Mouse (Mus musculus): ENCODE data around the gene Mlx. TPM values are rescaled to one million over a fixed set of nuclear protein-coding genes. Genes with fewer than 3 reads are reported as not detected.

The Mlx gene
- total and polyA plus RNA-seq, 3 experiments, result 13.0 to 45.9 (median 40.5) TPM

DNA sequence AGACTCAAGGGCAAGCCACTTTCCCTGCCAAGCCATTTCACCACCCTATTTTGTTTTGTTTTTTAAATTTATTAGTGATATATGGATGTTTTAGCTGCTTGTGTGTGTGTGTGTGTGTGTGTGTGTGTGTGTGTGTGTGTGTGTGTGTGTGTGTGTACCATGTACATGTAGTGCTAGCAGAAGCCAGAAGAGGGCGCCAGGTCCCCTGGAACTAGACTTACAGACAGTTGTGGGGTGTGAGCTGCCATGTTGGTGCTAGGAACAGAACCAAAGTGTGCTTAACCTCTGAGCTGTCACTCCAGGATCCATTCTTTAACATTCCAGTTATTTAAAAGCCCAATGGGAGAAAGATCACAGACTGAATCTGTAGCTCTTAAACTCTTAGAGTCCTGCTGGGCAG lies 40.0 kb downstream of the Mlx start:
- ATAC-seq (ENCODE audit: extremely low read depth, insufficient number of reproducible peaks, low FRiP score, poor library complexity, severe bottlenecking) (no peak), DNase-seq (ENCODE audit: low spot score) (no peak)
- H3K27me3 ChIP-seq (ENCODE audit: insufficient read depth, low read length), result peaks cover 8% of the 10 kb centered on the region; the same call in 1 of the 2 replicates
- peaks cover 48% of the 10 kb centered on the region for H3K36me3 ChIP-seq (replicated peaks)
- H3K4me3 ChIP-seq (ENCODE audit: low read depth, low read length), result no peak overlapping the region
- no peak for TF ChIP-seq GATA1 (IDR thresholded peaks at IDR 0.05; ENCODE audit: borderline replicate concordance, low read length)
- no peak for TF ChIP-seq POLR2AphosphoS5 (IDR thresholded peaks at IDR 0.05; ENCODE audit: insufficient replicate concordance, low read depth, low read length)
- no peak for TF ChIP-seq TAL1 (conservative IDR thresholded peaks at IDR 0.05; ENCODE audit: low read depth, low read length)
- TF ChIP-seq CTCF (IDR thresholded peaks at IDR 0.05; ENCODE audit: low read depth, low read length), result no peak
- TF ChIP-seq GATA2 (IDR thresholded peaks at IDR 0.05; ENCODE audit: borderline replicate concordance, low read depth, low read length), result no peak
- peaks cover 2% of the 10 kb centered on the region; the same call in 1 of the 2 replicates for H3K9me3 ChIP-seq (replicated peaks)
- H3K4me1 ChIP-seq (ENCODE audit: insufficient read depth, low read depth, low read length), result peaks cover 31% of the 10 kb centered on the region

DNA sequence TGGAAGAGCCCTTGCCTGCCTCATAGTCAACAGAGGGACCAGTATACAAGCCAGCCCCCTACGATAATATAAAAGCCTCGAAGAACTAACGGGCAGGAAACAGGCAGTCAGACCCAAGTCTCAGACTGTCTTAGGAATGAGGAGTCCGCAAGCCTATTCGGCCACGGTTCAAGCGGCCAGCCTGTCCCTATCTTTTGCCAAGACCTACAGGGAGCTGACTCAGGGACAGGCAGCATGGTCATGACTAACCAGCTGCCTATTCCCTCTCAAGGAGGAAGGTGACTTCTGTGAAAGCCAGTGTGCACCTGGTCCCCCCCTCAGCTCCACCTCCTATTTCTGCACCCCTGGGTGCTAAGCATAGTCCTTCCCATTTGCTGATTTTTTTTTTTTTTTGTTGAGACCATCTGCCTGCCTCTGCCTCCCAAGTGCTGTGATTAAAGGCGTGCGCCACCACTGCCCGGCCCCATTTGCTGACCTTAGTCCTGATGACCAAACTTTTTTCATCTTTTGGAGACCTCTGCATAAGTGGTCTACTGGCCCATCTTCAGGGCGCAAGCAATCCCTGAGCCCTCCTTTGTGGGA lies 42.0 kb downstream of the Mlx start:
- no peak for TF ChIP-seq TAL1 (conservative IDR thresholded peaks at IDR 0.05; ENCODE audit: low read depth, low read length)
- no peak for TF ChIP-seq GATA1 (IDR thresholded peaks at IDR 0.05; ENCODE audit: borderline replicate concordance, low read length)
- no peak for TF ChIP-seq CTCF (IDR thresholded peaks at IDR 0.05; ENCODE audit: low read depth, low read length)
- TF ChIP-seq GATA2 (IDR thresholded peaks at IDR 0.05; ENCODE audit: borderline replicate concordance, low read depth, low read length), result no peak
- TF ChIP-seq POLR2AphosphoS5 (IDR thresholded peaks at IDR 0.05; ENCODE audit: insufficient replicate concordance, low read depth, low read length), result no peak
- peaks cover 33% of the 10 kb centered on the region for H3K4me1 ChIP-seq (ENCODE audit: insufficient read depth, low read depth, low read length)
- H3K36me3 ChIP-seq (replicated peaks), result peaks cover 27% of the 10 kb centered on the region
- DNase-seq (ENCODE audit: low spot score) (no peak), ATAC-seq (ENCODE audit: extremely low read depth, insufficient number of reproducible peaks, low FRiP score, poor library complexity, severe bottlenecking) (no peak)
- H3K9me3 ChIP-seq (replicated peaks), result peaks cover 2% of the 10 kb centered on the region; the same call in 1 of the 2 replicates
- peaks cover 10% of the 10 kb centered on the region for H3K27me3 ChIP-seq (ENCODE audit: insufficient read depth, low read length)
- no peak overlapping the region for H3K4me3 ChIP-seq (ENCODE audit: low read depth, low read length)

DNA sequence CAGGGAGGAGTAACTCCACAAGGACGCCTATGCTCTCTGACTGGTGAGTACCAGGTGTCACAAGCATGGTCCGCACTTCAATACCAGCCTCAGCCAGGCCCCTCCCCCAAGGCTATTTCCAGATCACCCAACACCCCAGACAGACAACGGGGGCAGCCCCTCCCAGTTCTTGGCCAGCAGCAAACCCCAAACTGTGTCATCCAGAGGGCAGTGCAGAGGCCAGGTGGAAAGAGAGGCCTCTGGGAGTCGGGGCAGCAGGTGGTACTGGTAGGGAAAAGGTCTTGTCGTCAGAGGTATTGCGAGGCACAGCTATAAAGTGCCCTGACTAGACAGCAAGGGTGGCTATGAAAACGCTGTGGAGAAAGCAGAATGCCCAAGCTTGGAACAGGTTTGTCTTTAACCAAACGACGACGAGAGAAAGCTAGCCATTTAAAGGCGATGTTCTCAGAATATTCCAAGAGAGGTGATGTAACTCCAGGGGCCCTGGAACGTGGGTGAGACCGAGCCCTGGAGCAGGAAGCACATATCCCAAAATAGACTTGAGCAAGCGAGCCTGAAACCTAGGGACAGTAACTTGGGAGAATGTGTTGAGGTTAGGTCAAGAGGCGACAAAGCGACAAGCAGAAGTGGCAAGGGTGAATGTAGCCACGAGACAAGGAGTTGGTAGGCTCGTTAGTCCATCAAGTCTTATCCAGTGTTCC lies 43.1 kb downstream of the Mlx start:
- Histone ChIP-seq H3K9me3 (replicated peaks) (peaks cover 2% of the 10 kb centered on the region; the same call in 1 of the 2 replicates), H3K4me3 (ENCODE audit: low read depth, low read length) (peak overlapping the region; percentile 29; the same call in 1 of the 2 replicates), H3K27me3 (ENCODE audit: insufficient read depth, low read length) (peaks cover 12% of the 10 kb centered on the region), H3K36me3 (replicated peaks) (peaks cover 22% of the 10 kb centered on the region), H3K4me1 (ENCODE audit: insufficient read depth, low read depth, low read length) (peaks cover 33% of the 10 kb centered on the region)
- DNase-seq (ENCODE audit: low spot score) (no peak), ATAC-seq (ENCODE audit: extremely low read depth, insufficient number of reproducible peaks, low FRiP score, poor library complexity, severe bottlenecking) (no peak)
- TF ChIP-seq GATA2 (IDR thresholded peaks at IDR 0.05; ENCODE audit: borderline replicate concordance, low read depth, low read length) (no peak), POLR2AphosphoS5 (IDR thresholded peaks at IDR 0.05; ENCODE audit: insufficient replicate concordance, low read depth, low read length) (no peak), TAL1 (conservative IDR thresholded peaks at IDR 0.05; ENCODE audit: low read depth, low read length) (no peak), CTCF (IDR thresholded peaks at IDR 0.05; ENCODE audit: low read depth, low read length) (no peak), GATA1 (IDR thresholded peaks at IDR 0.05; ENCODE audit: borderline replicate concordance, low read length) (no peak)

DNA sequence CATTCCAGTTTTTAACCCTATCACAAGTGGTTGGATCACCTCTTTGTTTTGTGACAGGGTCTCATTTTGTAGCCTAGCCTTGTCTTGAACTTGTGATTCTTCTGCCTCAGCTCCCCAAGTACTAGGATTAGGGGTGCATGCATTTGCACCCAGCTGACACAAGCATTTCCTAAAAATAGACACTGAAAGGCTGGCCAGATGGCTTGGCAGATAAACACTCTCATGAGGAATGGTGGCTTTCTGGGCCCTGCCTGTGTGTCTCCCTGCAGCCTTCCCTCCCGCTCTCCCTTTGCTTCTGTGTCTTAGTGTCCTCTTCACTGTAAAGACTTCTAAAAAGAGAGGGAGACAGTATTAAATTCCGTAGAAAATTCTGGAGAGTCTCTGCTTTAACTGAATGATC lies 44.1 kb downstream of the Mlx start:
- Histone ChIP-seq H3K9me3 (replicated peaks) (peaks cover 2% of the 10 kb centered on the region; the same call in 1 of the 2 replicates), H3K36me3 (replicated peaks) (peaks cover 12% of the 10 kb centered on the region), H3K4me3 (ENCODE audit: low read depth, low read length) (no peak overlapping the region), H3K27me3 (ENCODE audit: insufficient read depth, low read length) (peaks cover 14% of the 10 kb centered on the region), H3K4me1 (ENCODE audit: insufficient read depth, low read depth, low read length) (peaks cover 33% of the 10 kb centered on the region)
- peak; percentile 36 for DNase-seq (ENCODE audit: low spot score)
- peak; percentile 44; the same call in 1 of the 2 replicates for TF ChIP-seq TAL1 (conservative IDR thresholded peaks at IDR 0.05; ENCODE audit: low read depth, low read length)
- no peak for TF ChIP-seq CTCF (IDR thresholded peaks at IDR 0.05; ENCODE audit: low read depth, low read length)
- ATAC-seq (ENCODE audit: extremely low read depth, insufficient number of reproducible peaks, low FRiP score, poor library complexity, severe bottlenecking), result peak; percentile 49; the same call in 1 of the 2 replicates

DNA sequence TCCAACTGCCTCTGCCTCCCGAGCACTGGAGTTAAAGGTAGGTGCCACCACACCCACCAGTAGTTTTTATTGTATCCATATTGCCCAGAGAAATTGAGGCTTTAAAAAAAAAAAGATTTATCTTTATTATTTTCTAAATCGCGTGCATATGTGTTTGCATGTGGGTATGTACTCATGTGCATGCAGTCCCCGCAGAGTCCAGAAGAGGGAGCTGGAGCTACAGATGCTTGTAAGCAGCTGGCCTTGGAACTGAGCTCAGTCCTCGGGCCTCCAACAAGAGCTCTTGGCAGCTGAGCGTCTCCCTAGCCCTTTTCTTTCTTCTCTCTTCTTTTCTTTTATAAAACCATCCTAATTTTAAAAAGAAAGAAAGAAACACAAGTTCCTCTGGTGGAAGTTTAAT lies 44.6 kb downstream of the Mlx start:
- TF ChIP-seq CTCF (IDR thresholded peaks at IDR 0.05; ENCODE audit: low read depth, low read length), result no peak
- TF ChIP-seq POLR2AphosphoS5 (IDR thresholded peaks at IDR 0.05; ENCODE audit: insufficient replicate concordance, low read depth, low read length), result no peak
- TF ChIP-seq GATA2 (IDR thresholded peaks at IDR 0.05; ENCODE audit: borderline replicate concordance, low read depth, low read length), result no peak
- TF ChIP-seq TAL1 (conservative IDR thresholded peaks at IDR 0.05; ENCODE audit: low read depth, low read length), result no peak
- TF ChIP-seq GATA1 (IDR thresholded peaks at IDR 0.05; ENCODE audit: borderline replicate concordance, low read length), result no peak
- peaks cover 33% of the 10 kb centered on the region for H3K4me1 ChIP-seq (ENCODE audit: insufficient read depth, low read depth, low read length)
- no peak overlapping the region for H3K4me3 ChIP-seq (ENCODE audit: low read depth, low read length)
- peaks cover 17% of the 10 kb centered on the region for H3K27me3 ChIP-seq (ENCODE audit: insufficient read depth, low read length)
- peaks cover 7% of the 10 kb centered on the region for H3K36me3 ChIP-seq (replicated peaks)
- no peak for ATAC-seq (ENCODE audit: extremely low read depth, insufficient number of reproducible peaks, low FRiP score, poor library complexity, severe bottlenecking)
- H3K9me3 ChIP-seq (replicated peaks), result peaks cover 2% of the 10 kb centered on the region; the same call in 1 of the 2 replicates
- no peak for DNase-seq (ENCODE audit: low spot score)

DNA sequence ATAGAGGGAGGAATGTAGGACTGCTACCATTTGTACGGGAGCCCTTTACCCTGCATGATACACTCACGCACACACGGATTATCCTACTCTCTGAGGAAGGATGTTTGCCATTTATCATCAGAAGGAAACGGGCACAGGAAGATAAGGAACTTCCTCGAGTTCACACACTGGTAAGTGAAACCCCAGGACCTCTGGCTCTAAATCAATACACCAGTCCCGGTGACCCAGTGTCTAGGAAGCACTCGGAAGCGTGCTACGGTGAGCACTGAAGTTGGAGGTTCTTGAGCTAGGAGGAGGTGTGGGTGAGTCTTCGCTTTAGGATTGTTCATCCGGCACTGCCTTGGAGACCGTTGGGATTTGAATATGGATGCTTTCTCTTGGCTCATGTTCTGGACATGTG lies 46.0 kb downstream of the Mlx start:
- ATAC-seq (ENCODE audit: extremely low read depth, insufficient number of reproducible peaks, low FRiP score, poor library complexity, severe bottlenecking) (no peak), DNase-seq (ENCODE audit: low spot score) (no peak)
- Histone ChIP-seq H3K4me3 (ENCODE audit: low read depth, low read length) (no peak overlapping the region), H3K9me3 (replicated peaks) (peaks cover 2% of the 10 kb centered on the region; the same call in 1 of the 2 replicates), H3K27me3 (ENCODE audit: insufficient read depth, low read length) (peaks cover 18% of the 10 kb centered on the region), H3K36me3 (replicated peaks) (no peaks in the 10 kb centered on the region), H3K4me1 (ENCODE audit: insufficient read depth, low read depth, low read length) (peaks cover 33% of the 10 kb centered on the region)
- no peak for TF ChIP-seq CTCF (IDR thresholded peaks at IDR 0.05; ENCODE audit: low read depth, low read length)
- no peak for TF ChIP-seq TAL1 (conservative IDR thresholded peaks at IDR 0.05; ENCODE audit: low read depth, low read length)
- no peak for TF ChIP-seq GATA1 (IDR thresholded peaks at IDR 0.05; ENCODE audit: borderline replicate concordance, low read length)
- no peak for TF ChIP-seq POLR2AphosphoS5 (IDR thresholded peaks at IDR 0.05; ENCODE audit: insufficient replicate concordance, low read depth, low read length)
- TF ChIP-seq GATA2 (IDR thresholded peaks at IDR 0.05; ENCODE audit: borderline replicate concordance, low read depth, low read length), result no peak
